Mouse (Mus musculus): ENCODE data around the gene Taf9b.

GRCm38 (mm10) chrX:106186713-106187649 is 34.0 kb downstream of the Taf9b start, which contains the start of gene Pgk1:
- TF ChIP-seq CTCF (IDR thresholded peaks at IDR 0.05 in 2 of 3, conservative IDR thresholded peaks at IDR 0.05 in 1 of 3; ENCODE audit: control insufficient read depth in 1 of 3, insufficient read depth in 1 of 3, low read depth in 2 of 3, low read length in 3 of 3, poor library complexity in 1 of 3, severe bottlenecking in 1 of 3) (no peak), CHD2 (IDR thresholded peaks at IDR 0.05; ENCODE audit: low read length) (peak; percentile 24; the same call in 1 of the 2 replicates), CHD1 (IDR thresholded peaks at IDR 0.05; ENCODE audit: low read depth, low read length) (no peak; the same call in 1 of the 2 replicates), POLR2A (IDR thresholded peaks at IDR 0.05; ENCODE audit: control insufficient read depth in 1 of 2, insufficient read depth in 1 of 2, low read depth in 1 of 2, low read length in 2 of 2, poor library complexity in 1 of 2) (peak in 1 of 2 experiments; percentile 70; a peak in 3 of 4 replicates), MAZ (IDR thresholded peaks at IDR 0.05; ENCODE audit: low read depth, low read length) (peak; percentile 85; the same call in 1 of the 2 replicates), ZKSCAN1 (IDR thresholded peaks at IDR 0.05; ENCODE audit: low read depth, low read length) (no peak), EP300 (IDR thresholded peaks at IDR 0.05; ENCODE audit: low read depth in 1 of 2, low read length in 2 of 2) (no peak), MYB (IDR thresholded peaks at IDR 0.05; ENCODE audit: low read depth, low read length) (no peak)

Measured in MEL (cell line).